Mouse (Mus musculus): Measurements from ENCODE around the gene Efna2.

- TF ChIP-seq CTCF (IDR thresholded peaks at IDR 0.05; ENCODE audit: extremely low read depth, insufficient read depth, insufficient read length, insufficient replicate concordance) (no peak), POLR2A (IDR thresholded peaks at IDR 0.05; ENCODE audit: low read depth, low read length) (no peak)
Observed at GRCm38 (mm10) chr10:80135161-80135560, 44.1 kb upstream of the Efna2 start.

All from spleen, adult 2 months (tissue).